38 mouse cellular contexts compared by ENCODE assay signal in genomic region chr11:106411157-106411556, GRCm38 (mm10). TPM values are rescaled to one million over a fixed set of nuclear protein-coding genes. Genes with fewer than 3 reads are reported as not detected.
"Had no signal": no experiment of that assay in that cellular context is flagged by ENCODE, and none has a peak within 500 bp of the region (broad histone marks: within the 10 kb centered on the region; RNA-seq: fewer than 3 reads in every experiment).

No protein-coding gene starts in this region.

- H3K4me1 ChIP-seq: heart, embryonic 15.5 days; hindbrain, embryonic 10.5 days; hindbrain, embryonic 12.5 days; hindbrain, embryonic 13.5 days; hindbrain, embryonic 15.5 days; intestine, embryonic 15.5 days; kidney, embryonic 15.5 days had no signal

- H3K9me3 ChIP-seq: heart, embryonic 10.5 days; heart, embryonic 12.5 days; heart, embryonic 13.5 days; heart, embryonic 15.5 days; hindbrain, embryonic 10.5 days; hindbrain, embryonic 12.5 days; hindbrain, embryonic 13.5 days; hindbrain, embryonic 15.5 days; intestine, embryonic 15.5 days; kidney, embryonic 15.5 days had no signal

- H3K27ac ChIP-seq: heart, embryonic 10.5 days; heart, embryonic 13.5 days; heart, embryonic 15.5 days; hindbrain, embryonic 10.5 days; hindbrain, embryonic 12.5 days; hindbrain, embryonic 13.5 days; hindbrain, embryonic 14.5 days; hindbrain, embryonic 15.5 days; hindbrain, postnatal 0 days; intestine, embryonic 15.5 days; kidney, embryonic 15.5 days had no signal

- H3K27me3 ChIP-seq: heart, embryonic 12.5 days; heart, embryonic 13.5 days; heart, embryonic 15.5 days; hindbrain, embryonic 12.5 days; hindbrain, embryonic 13.5 days; hindbrain, embryonic 15.5 days; intestine, embryonic 15.5 days; kidney, embryonic 15.5 days had no signal

- H3K4me2 ChIP-seq: heart, embryonic 11.5 days; heart, embryonic 12.5 days; heart, embryonic 13.5 days; heart, embryonic 15.5 days; hindbrain, embryonic 12.5 days; hindbrain, embryonic 13.5 days; hindbrain, embryonic 14.5 days; hindbrain, embryonic 15.5 days; intestine, embryonic 15.5 days; kidney, embryonic 15.5 days had no signal

- H3K9ac ChIP-seq: heart, embryonic 12.5 days; heart, embryonic 13.5 days; heart, embryonic 15.5 days; hindbrain, embryonic 12.5 days; hindbrain, embryonic 13.5 days; hindbrain, embryonic 14.5 days; hindbrain, embryonic 15.5 days; intestine, embryonic 15.5 days; kidney, embryonic 15.5 days had no signal

- DNase-seq: heart, postnatal 10 days; heart, postnatal 14 days; heart, postnatal 36 days; heart, postnatal 4 days; kidney, adult 11 months; kidney, adult 18-20 months; kidney, adult 2 months; kidney, adult 8-10 months; kidney, adult 9 months; kidney, postnatal 10 days; kidney, postnatal 14 days; kidney, postnatal 25 days; kidney, postnatal 36 days; kidney, postnatal 4 days; layer of hippocampus, adult 9-11 months; layer of hippocampus, postnatal 36 days had no signal

- ATAC-seq: hindbrain, embryonic 16.5 days; hindbrain, postnatal 0 days; inflammation-experienced regulatory T-cells, adult 6 months; intestine, embryonic 15.5 days; intestine, embryonic 16.5 days; intestine, postnatal 0 days had no signal

- H3K4me3 ChIP-seq: heart, embryonic 10.5 days; heart, embryonic 12.5 days; heart, embryonic 13.5 days; heart, embryonic 15.5 days; hindbrain, embryonic 10.5 days; hindbrain, embryonic 12.5 days; hindbrain, embryonic 13.5 days; hindbrain, embryonic 15.5 days; intestine, embryonic 15.5 days; kidney, embryonic 15.5 days had no signal

RNA-seq across cellular contexts. Expression of gene Prr29, which starts 45.9 kb away (rescaled TPM):
- total RNA-seq: hematopoietic stem cell, adult 5-6 weeks; hindbrain, postnatal 0 days; layer of hippocampus, postnatal 25 days; layer of hippocampus, postnatal 36 days; left cerebral cortex, adult 18-20 months had no signal
- polyA plus RNA-seq: heart, embryonic 12.5 days; hindbrain, embryonic 10.5 days; hindbrain, embryonic 11.5 days; hindbrain, embryonic 12.5 days; hindbrain, embryonic 13.5 days; hindbrain, embryonic 14.5 days; hindbrain, embryonic 15.5 days; hindbrain, embryonic 16.5 days; hindbrain, postnatal 0 days had no signal

RNA-seq across cellular contexts. Expression of gene Scn4a, which starts 58.1 kb away (rescaled TPM):
- total RNA-seq: hematopoietic stem cell, adult 5-6 weeks; layer of hippocampus, postnatal 14 days; layer of hippocampus, postnatal 36 days; left cerebral cortex, adult 18-20 months had no signal
- polyA plus RNA-seq: hindbrain, embryonic 12.5 days; hindbrain, embryonic 14.5 days; hindbrain, embryonic 15.5 days; hindbrain, embryonic 16.5 days; intestine, embryonic 16.5 days had no signal
